Mouse (Mus musculus) hindbrain, postnatal 0 days (tissue): ENCODE data around the gene Fryl. TPM values are rescaled to one million over a fixed set of nuclear protein-coding genes. Genes with fewer than 3 reads are reported as not detected.

Experiments
- ATAC-seq: fragments of 200-750 bp; cut with Nextera tagmentation; 2 replicates; pipeline ENCODE4 v1.8.0; 2017; ENCODE audit warnings: mild to moderate bottlenecking, moderate TSS enrichment, moderate library complexity
- DNase-seq: peaks from one replicate; pipeline ENCODE4 v3.0.0-alpha.2; 2015; ENCODE audit warnings: low spot score
- H3K27ac ChIP-seq: fragments of 300-500 bp; sonication (generic); 2 replicates; pipeline ENCODE4 v1.5.1; 2014; ENCODE audit warnings: mild to moderate bottlenecking
- H3K27me3 ChIP-seq: fragments of 300-500 bp; sonication (generic); 2 replicates; pipeline ENCODE4 v1.6.1; 2014; ENCODE audit warnings: low read length, mixed read lengths; ENCODE audit not compliant: insufficient read depth
- H3K36me3 ChIP-seq: fragments of 300-500 bp; sonication (generic); 2 replicates; pipeline ENCODE4 v1.6.1; 2014; ENCODE audit warnings: low read length, mixed read lengths; ENCODE audit not compliant: insufficient read depth
- H3K4me1 ChIP-seq: fragments of 300-500 bp; sonication (generic); 2 replicates; pipeline ENCODE4 v1.6.1; 2014; ENCODE audit warnings: antibody characterized with exemption, low read length, mixed read lengths; ENCODE audit not compliant: insufficient read depth
- H3K4me2 ChIP-seq: fragments of 300-500 bp; sonication (generic); 2 replicates; pipeline ENCODE4 v1.6.1; 2014; ENCODE audit warnings: low read depth, mild to moderate bottlenecking, low read length, moderate library complexity, mixed read lengths
- H3K4me3 ChIP-seq: fragments of 300-500 bp; sonication (generic); 2 replicates; pipeline ENCODE4 v1.5.1; 2014; ENCODE audit warnings: low read length
- H3K9ac ChIP-seq: fragments of 300-500 bp; sonication (generic); replicated peaks from 2 replicates; pipeline ENCODE4 v1.6.1; 2014; ENCODE audit warnings: mild to moderate bottlenecking, low read length, moderate library complexity, mixed read lengths
- H3K9me3 ChIP-seq: fragments of 300-500 bp; sonication (generic); 2 replicates; pipeline ENCODE4 v1.6.1; 2016; ENCODE audit warnings: low read length, mixed read lengths
- CTCF ChIP-seq: IDR thresholded peaks from 2 replicates; pipeline ENCODE4 v1.5.1; 2016; ENCODE audit warnings: antibody characterized with exemption, control low read depth, low read depth
- WGBS: fragments of 180-500 bp; shearing (Covaris S2); extraction: QIAGEN DNeasy Blood & Tissue Kit; methylation state at CpG from one replicate; pipeline ENCODE4 v1.1.7; 2014; 5-methylcytosine and 5-hydroxymethylcytosine counted together
- polyA plus RNA-seq: library from polyadenylated mRNA; unstranded; fragments of >200 nt; fragmentation: Nextera tagmentation; extraction: Ambion mirVana; gene quantifications from 2 replicates; pipeline ENCODE4 v1.2.1, GENCODE M21; 2015
- total RNA-seq: library from RNA; depleted of rRNA; stranded (reverse); fragments of >200 nt; gene quantifications from 2 replicates; pipeline ENCODE4 v1.2.3, GENCODE M21; 2014

Fryl gene
- total and polyA plus RNA-seq, 2 experiments from 2014 or later: 20.5 to 69.4 TPM

- WGBS: 71% methylated on average over 6 of the region's 6 CpGs
- no peak for TF ChIP-seq CTCF
- Histone ChIP-seq H3K27me3 (no peaks in the 10 kb centered on the region), H3K9ac (no peak overlapping the region), H3K36me3 (no peaks in the 10 kb centered on the region), H3K4me2 (no peak overlapping the region), H3K9me3 (no peaks in the 10 kb centered on the region), H3K4me1 (no peaks in the 10 kb centered on the region), H3K27ac (no peak overlapping the region), H3K4me3 (no peak overlapping the region)
- DNase-seq (peak; percentile 20), ATAC-seq (no peak)
Observed at GRCm38 (mm10) chr5:73130984-73131383, 125.4 kb downstream of the Fryl start.

GRCm38 (mm10) chr5:73129871-73130270 is 126.5 kb downstream of the Fryl start:
- no peak overlapping the region for H3K4me3 ChIP-seq
- no peak overlapping the region for H3K9ac ChIP-seq
- no peaks in the 10 kb centered on the region for H3K9me3 ChIP-seq
- no peak for TF ChIP-seq CTCF
- H3K27me3 ChIP-seq: no peaks in the 10 kb centered on the region
- no peaks in the 10 kb centered on the region for H3K4me1 ChIP-seq
- WGBS: 28% methylated on average over 5 of the region's 5 CpGs
- H3K27ac ChIP-seq: 0 out of 2 replicates have a peak overlapping the region, but pooled peaks have one; percentile 26
- DNase-seq: peak; percentile 75
- peaks cover 4% of the 10 kb centered on the region; the same call in 1 of the 2 replicates for H3K36me3 ChIP-seq
- peak; percentile 73 for ATAC-seq
- no peak overlapping the region for H3K4me2 ChIP-seq

- Histone ChIP-seq H3K4me1 (no peaks in the 10 kb centered on the region), H3K27me3 (no peaks in the 10 kb centered on the region), H3K9me3 (no peaks in the 10 kb centered on the region), H3K36me3 (peaks cover 18% of the 10 kb centered on the region; the same call in 1 of the 2 replicates), H3K9ac (no peak overlapping the region), H3K27ac (no peak overlapping the region), H3K4me2 (no peak overlapping the region), H3K4me3 (no peak overlapping the region)
- TF ChIP-seq CTCF: peak; percentile 26; the same call in 1 of the 2 replicates
- ATAC-seq (no peak), DNase-seq (no peak)
- WGBS: 91% methylated on average over 13 of the region's 13 CpGs
Observed at GRCm38 (mm10) chr5:73119969-73120725, 136.3 kb downstream of the Fryl start.

GRCm38 (mm10) chr5:73119524-73119923 is 136.9 kb downstream of the Fryl start:
- H3K36me3 ChIP-seq: peaks cover 17% of the 10 kb centered on the region; the same call in 1 of the 2 replicates
- no peak overlapping the region for H3K9ac ChIP-seq
- H3K27ac ChIP-seq: no peak overlapping the region
- H3K9me3 ChIP-seq: no peaks in the 10 kb centered on the region
- H3K4me1 ChIP-seq: no peaks in the 10 kb centered on the region
- H3K27me3 ChIP-seq: no peaks in the 10 kb centered on the region
- ATAC-seq (no peak), DNase-seq (no peak)
- TF ChIP-seq CTCF: no peak
- WGBS: 89% methylated on average over 5 of the region's 5 CpGs
- H3K4me2 ChIP-seq: no peak overlapping the region
- no peak overlapping the region for H3K4me3 ChIP-seq

- no peak overlapping the region for H3K27ac ChIP-seq
- H3K4me1 ChIP-seq: no peaks in the 10 kb centered on the region
- 94% methylated on average over 14 of the region's 14 CpGs for WGBS
- H3K4me2 ChIP-seq: no peak overlapping the region
- H3K9me3 ChIP-seq: no peaks in the 10 kb centered on the region
- TF ChIP-seq CTCF: no peak
- H3K9ac ChIP-seq: no peak overlapping the region
- DNase-seq (no peak), ATAC-seq (no peak)
- H3K36me3 ChIP-seq: peaks cover 17% of the 10 kb centered on the region; the same call in 1 of the 2 replicates
- no peaks in the 10 kb centered on the region for H3K27me3 ChIP-seq
- H3K4me3 ChIP-seq: no peak overlapping the region
Observed at GRCm38 (mm10) chr5:73118786-73119185, 137.6 kb downstream of the Fryl start.

GRCm38 (mm10) chr5:73114878-73115277 is 141.5 kb downstream of the Fryl start:
- H3K4me1 ChIP-seq: no peaks in the 10 kb centered on the region
- H3K36me3 ChIP-seq: peaks cover 25% of the 10 kb centered on the region; the same call in 1 of the 2 replicates
- no peak overlapping the region for H3K27ac ChIP-seq
- H3K4me2 ChIP-seq: no peak overlapping the region
- no peak overlapping the region for H3K4me3 ChIP-seq
- peak; percentile 75 for TF ChIP-seq CTCF
- ATAC-seq (no peak), DNase-seq (peak; percentile 50)
- H3K9ac ChIP-seq: no peak overlapping the region
- no peaks in the 10 kb centered on the region for H3K27me3 ChIP-seq
- no peaks in the 10 kb centered on the region for H3K9me3 ChIP-seq
- 95% methylated on average over 4 of the region's 4 CpGs for WGBS

GRCm38 (mm10) chr5:73112331-73112730 is 144.1 kb downstream of the Fryl start:
- Histone ChIP-seq H3K27ac (no peak overlapping the region), H3K9me3 (no peaks in the 10 kb centered on the region), H3K9ac (no peak overlapping the region), H3K36me3 (peaks cover 33% of the 10 kb centered on the region; the same call in 1 of the 2 replicates), H3K4me1 (no peaks in the 10 kb centered on the region), H3K4me2 (no peak overlapping the region), H3K27me3 (no peaks in the 10 kb centered on the region), H3K4me3 (no peak overlapping the region)
- WGBS: 80% methylated on average over 13 of the region's 13 CpGs
- ATAC-seq: no peak
- no peak for DNase-seq
- no peak for TF ChIP-seq CTCF
